Mouse (Mus musculus): ENCODE results near the gene Ttc21a. TPM values are rescaled to one million over a fixed set of nuclear protein-coding genes. Genes with fewer than 3 reads are reported as not detected.

Gene Ttc21a
- not detected for polyA plus RNA-seq (2017; shearing (Covaris generic))

GRCm38 (mm10) chr9:119937005-119937773, at the start of gene Ttc21a, which contains the start of gene Gorasp1:
TSS of gene Ttc21a (plus strand) at chr9:119937606.
TSS of gene Gorasp1 (minus strand) at chr9:119937565.
- peak; percentile 97 for ATAC-seq

GRCm38 (mm10) chr9:119888843-119889246, 48.6 kb upstream of the Ttc21a start:
- no peak for ATAC-seq

GRCm38 (mm10) chr9:119889446-119889845, 48.0 kb upstream of the Ttc21a start:
- no peak for ATAC-seq

- no peak for ATAC-seq
Observed at GRCm38 (mm10) chr9:119890692-119891091, 46.7 kb upstream of the Ttc21a start.

- no peak for ATAC-seq
Observed at GRCm38 (mm10) chr9:119893881-119894280, 43.5 kb upstream of the Ttc21a start.

- ATAC-seq: peak; percentile 97
Observed at GRCm38 (mm10) chr9:119894339-119895009, 42.9 kb upstream of the Ttc21a start, which contains the start of gene Wdr48. TSS of gene Wdr48 (plus strand) at chr9:119894878.

GRCm38 (mm10) chr9:119895040-119895721, 42.2 kb upstream of the Ttc21a start:
- ATAC-seq: peak; percentile 30

- no peak for ATAC-seq
Observed at GRCm38 (mm10) chr9:119899446-119899845, 38.0 kb upstream of the Ttc21a start.

- no peak for ATAC-seq
Observed at GRCm38 (mm10) chr9:119902410-119903151, 34.8 kb upstream of the Ttc21a start.

GRCm38 (mm10) chr9:119908708-119909107, 28.7 kb upstream of the Ttc21a start:
- ATAC-seq: no peak

GRCm38 (mm10) chr9:119909931-119910330, 27.5 kb upstream of the Ttc21a start:
- no peak for ATAC-seq

GRCm38 (mm10) chr9:119913087-119913838, 24.1 kb upstream of the Ttc21a start:
- ATAC-seq: no peak

GRCm38 (mm10) chr9:119919858-119920257, 17.5 kb upstream of the Ttc21a start:
- ATAC-seq: no peak

GRCm38 (mm10) chr9:119923462-119923861, 13.9 kb upstream of the Ttc21a start:
- ATAC-seq: no peak

GRCm38 (mm10) chr9:119925120-119925657, 12.2 kb upstream of the Ttc21a start:
- no peak for ATAC-seq

- no peak for ATAC-seq
Observed at GRCm38 (mm10) chr9:119925729-119926128, 11.7 kb upstream of the Ttc21a start.

GRCm38 (mm10) chr9:119926497-119926896, 10.9 kb upstream of the Ttc21a start:
- ATAC-seq: no peak

- no peak for ATAC-seq
Observed at GRCm38 (mm10) chr9:119932358-119932757, 5.0 kb upstream of the Ttc21a start.

GRCm38 (mm10) chr9:119933675-119934074, 3.7 kb upstream of the Ttc21a start:
- ATAC-seq: no peak

GRCm38 (mm10) chr9:119938496-119938895, 1.1 kb downstream of the Ttc21a start:
- peak; percentile 67 for ATAC-seq

- no peak for ATAC-seq
Observed at GRCm38 (mm10) chr9:119939646-119940045, 2.2 kb downstream of the Ttc21a start.

Data from inflammation-experienced regulatory T-cells, adult 6 months (primary cell).